Mouse (Mus musculus) cerebellum, postnatal 4 days (tissue): ENCODE data around the gene Srsf4.

ENCODE experiments used
- DNase-seq, 2 experiments: peaks; one replicate each; pipeline ENCODE4 v3.0.0; 2022; ENCODE audit warnings: low spot score in 2 of 2, mixed read lengths in 1 of 2

Gene Srsf4

GRCm38 (mm10) chr4:131873293-131874168 is at the start of gene Srsf4:
Gene Srsf4 (plus strand): TSS chr4:131873617.
- DNase-seq = peak; percentile 80 to 96

DNA sequence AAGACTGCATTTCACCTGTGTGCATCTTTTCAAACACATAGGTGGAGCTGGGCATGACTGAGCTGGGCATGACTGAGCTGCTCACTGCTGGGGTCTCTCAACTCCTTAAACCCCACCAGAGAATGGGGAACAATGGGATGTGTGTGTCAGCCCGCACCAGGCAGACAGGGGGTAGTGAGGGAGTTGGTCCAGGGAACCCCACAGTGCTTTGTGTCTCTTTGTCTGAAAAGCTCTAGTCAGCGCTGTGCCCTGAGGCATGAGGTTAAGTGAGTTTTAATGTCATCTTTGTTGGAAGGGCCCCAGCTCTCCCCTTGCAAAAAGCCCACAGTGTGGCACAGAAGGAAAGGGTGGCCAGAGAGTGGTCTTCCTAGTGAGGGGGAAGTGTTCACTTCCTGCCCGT is 48.5 kb upstream of the Srsf4 start:
- DNase-seq = no peak

DNA sequence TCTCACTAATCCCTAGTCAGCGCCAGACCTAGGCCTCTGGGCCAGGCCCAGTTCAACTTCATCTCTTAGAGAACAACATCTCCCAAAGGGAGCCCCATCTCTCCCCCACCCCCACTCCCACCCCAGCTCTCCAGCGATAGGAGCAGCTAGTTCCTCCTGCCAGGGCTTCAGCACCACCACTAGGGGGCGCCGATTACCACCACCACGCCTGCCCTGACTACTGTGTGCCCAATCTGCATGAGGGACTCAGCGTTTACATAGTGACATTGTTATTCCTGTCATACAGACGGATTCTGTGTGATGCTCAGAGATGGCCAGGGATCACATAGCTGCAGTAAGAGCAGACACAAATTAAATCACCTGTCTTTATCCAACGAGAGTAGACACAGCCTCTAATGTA is 47.6 kb upstream of the Srsf4 start:
- no peak for DNase-seq

DNA sequence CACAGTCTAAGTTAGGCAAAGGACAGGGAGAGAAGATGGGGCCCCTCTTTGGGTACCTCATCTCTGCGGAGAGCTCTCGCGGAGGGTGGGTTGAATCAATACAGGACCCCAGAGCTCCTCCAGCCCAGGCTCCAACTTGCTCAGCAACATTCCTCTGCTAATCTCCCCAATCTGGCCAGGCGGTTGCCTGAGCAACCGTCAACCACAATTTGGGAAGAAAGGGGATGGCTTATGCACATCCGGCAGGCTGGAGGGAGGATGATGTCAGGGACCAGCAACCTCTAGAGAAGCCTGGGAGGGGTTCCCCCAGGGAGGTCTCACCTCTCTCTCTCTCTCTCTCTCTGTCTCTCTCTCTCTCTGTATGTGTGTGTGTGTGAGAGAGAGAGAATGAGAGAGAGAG is 46.5 kb upstream of the Srsf4 start:
- no peak for DNase-seq

- no peak for DNase-seq
These were observed 44.3 kb upstream of the Srsf4 start for GRCm38 (mm10) chr4:131829123-131829522.

GRCm38 (mm10) chr4:131831546-131832045 is 41.8 kb upstream of the Srsf4 start:
- no peak for DNase-seq

- DNase-seq = no peak
These were observed 40.5 kb upstream of the Srsf4 start for GRCm38 (mm10) chr4:131832759-131833407.

GRCm38 (mm10) chr4:131833971-131834609 is 39.3 kb upstream of the Srsf4 start:
- peak in 1 of 2 experiments; percentile 56 for DNase-seq

GRCm38 (mm10) chr4:131836351-131836881 is 37.0 kb upstream of the Srsf4 start:
- no peak for DNase-seq

DNA sequence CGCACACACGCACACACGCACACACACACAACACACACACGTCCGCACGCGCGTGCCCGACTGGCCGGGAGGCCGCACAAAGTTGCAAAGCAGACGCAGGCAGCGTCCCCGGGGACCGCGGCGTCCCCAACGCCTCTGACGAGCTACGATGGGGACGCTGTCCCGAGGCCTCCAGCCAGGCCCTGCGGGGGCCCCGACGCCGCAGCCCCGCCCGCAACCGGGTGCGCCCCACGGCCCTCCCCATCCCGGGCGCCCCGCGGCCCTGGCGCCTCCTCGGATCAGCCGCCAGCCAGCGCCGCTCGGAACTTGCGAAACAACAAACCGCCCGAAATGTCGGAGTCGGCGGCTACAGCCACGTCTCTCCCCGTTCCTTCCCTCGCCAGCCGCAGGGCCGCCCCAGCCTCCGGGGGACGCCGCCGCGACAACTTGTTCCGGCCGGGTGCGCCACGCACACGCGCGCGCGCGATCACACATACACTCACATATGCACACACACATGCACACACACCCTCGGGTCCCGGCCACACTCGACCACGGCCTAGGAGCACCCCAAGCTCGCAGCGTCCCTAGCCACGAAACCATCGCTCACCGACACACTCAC is 36.4 kb upstream of the Srsf4 start:
- peak in 1 of 2 experiments; percentile 36 for DNase-seq

DNA sequence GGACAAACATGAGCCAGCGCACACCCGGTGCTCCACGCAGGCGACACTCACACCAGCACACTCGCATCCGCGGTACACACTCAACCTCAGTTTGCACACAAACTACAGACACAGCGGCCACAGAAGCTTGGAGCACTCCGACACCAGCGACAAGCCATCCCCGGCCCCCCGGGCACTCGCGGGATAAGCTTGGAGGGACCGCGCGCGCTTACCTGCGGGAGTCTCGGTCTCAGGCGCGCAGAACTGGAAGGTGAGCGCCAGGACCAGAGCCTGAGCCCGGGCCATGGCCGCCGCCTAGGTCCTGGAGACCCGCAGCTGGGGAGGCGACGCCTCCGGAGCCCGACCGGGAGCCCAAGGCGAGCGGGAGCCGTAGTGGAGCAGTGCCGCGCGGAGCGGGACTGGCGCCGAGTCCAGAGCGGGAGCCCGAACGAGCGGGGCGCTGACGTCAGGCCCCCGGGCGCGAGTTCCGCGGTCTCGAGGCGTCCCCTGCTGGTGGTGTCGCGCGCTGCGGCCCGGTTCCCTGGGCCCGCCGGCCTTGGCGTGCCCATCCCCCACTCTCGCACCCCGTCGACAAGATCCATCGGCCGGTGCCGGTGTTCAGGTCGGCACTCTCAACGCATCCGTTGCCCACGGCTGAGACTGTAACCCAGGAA is 35.4 kb upstream of the Srsf4 start, which contains the start of gene Ptpru:
Ptpru (minus strand) TSS at position 417 of the 653 bp plus-strand sequence.
- peak; percentile 94 to 98 for DNase-seq

DNA sequence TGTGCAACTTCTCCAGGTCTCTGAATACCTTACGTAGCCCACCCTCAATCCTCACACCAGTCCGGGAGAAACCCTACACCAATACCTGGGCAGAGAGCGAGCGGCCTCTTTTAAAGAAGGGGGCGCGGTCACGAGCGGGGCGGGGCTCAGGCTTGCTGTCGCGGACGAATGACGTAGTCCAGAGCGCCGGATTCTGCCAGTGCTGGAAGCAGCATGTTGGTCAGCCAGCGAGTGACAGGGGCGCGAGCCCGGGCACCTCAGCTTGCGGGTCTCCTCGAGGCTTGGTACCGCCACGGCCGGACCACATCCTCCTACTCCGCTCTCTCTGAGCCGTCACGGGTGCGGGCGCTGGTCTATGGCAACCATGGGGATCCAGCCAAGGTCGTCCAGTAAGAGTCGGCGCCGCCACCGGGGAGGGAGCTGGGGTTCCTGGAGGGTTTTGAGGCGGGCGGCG is 30.1 kb upstream of the Srsf4 start, which contains the start of gene Mecr:
Mecr (plus strand) TSS at position 181 of the 454 bp plus-strand sequence.
- peak; percentile 97 for DNase-seq

- no peak for DNase-seq
These were observed 27.2 kb upstream of the Srsf4 start for GRCm38 (mm10) chr4:131845991-131846778.

GRCm38 (mm10) chr4:131848082-131848481 is 25.3 kb upstream of the Srsf4 start:
- DNase-seq = no peak

GRCm38 (mm10) chr4:131849986-131850638 is 23.3 kb upstream of the Srsf4 start:
- no peak for DNase-seq

GRCm38 (mm10) chr4:131854950-131855349 is 18.5 kb upstream of the Srsf4 start:
- DNase-seq = no peak

- peak; percentile 72 to 83 for DNase-seq
These were observed 12.7 kb upstream of the Srsf4 start for GRCm38 (mm10) chr4:131860492-131861340.

DNA sequence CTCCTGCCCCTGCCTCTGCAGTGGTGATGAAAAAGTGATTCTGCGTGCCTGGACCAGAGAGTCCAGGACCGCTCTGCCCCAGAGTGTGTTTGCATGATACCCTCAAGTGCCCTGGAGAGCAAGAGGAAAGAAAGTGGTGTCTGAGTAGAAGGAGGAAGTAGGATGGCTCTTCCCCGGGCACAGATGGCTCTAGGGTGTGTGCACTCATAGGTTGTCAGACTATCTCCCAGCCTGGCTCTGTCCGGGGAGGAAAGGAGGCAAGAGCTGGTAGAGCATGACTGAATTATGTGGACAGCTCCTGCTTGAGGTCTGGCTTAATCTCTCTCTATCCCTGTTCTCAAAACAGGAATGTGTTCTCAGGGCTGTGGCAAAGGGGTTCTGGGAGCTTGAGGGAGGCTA is 12.1 kb upstream of the Srsf4 start:
- DNase-seq = no peak
